Mouse (Mus musculus) megakaryocyte-erythroid progenitor cell, adult 5 weeks (primary cell): ENCODE data around the gene Tet2. TPM values are rescaled to one million over a fixed set of nuclear protein-coding genes. Genes with fewer than 3 reads are reported as not detected.

ENCODE experiments used
- polyA plus RNA-seq: library from polyadenylated mRNA; stranded (reverse); fragments of >175 nt; gene quantifications from 2 replicates; pipeline ENCODE4 v1.2.3, GENCODE M21; 2012

The Tet2 gene
- polyA plus RNA-seq: 8.9 and 14.5 TPM in 2 replicates

DNA sequence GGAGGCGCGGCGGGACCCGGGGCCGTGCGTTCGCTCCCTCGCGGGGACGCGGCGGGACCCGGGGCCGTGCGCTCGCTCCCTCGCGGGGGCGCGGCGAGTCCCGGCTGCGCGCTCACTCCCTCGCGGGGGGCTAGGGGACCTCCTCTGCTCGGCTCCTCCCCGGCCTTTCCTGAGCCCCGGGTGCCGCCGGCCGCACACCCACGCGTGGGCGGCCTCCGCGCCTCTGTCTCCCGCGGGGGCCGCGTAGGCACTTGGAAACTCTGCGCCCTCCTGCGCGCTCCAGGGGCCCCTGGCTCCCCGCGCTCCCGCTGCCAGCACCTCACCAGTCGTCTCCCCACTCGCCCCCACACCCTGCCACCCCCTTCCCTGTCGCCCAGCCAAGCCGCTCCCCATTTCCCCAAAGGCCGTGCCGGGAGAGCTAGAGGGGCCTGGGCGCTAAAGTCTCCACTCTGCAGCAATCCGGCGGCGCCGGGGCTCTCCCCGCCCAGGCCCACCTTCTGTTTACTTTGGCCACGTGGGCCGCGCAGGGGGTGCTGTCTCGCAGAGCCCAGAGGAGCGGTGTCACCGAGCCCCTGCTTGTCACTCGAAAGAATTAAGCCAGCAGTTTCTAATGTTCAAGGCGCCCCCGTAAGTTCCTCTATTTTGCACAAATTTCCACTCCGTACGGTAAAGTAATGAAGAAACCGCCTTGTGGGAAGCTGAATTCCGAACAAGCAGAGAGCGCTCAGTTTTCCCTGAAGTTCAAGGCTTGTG is at the start of gene Tet2:
Gene Tet2 (minus strand): TSS at position 589 of the 753 bp plus-strand sequence.

Other genes starting within 250 kb of the Tet2 start
- 41.7 and 46.5 TPM in 2 replicates for gene Ppa2, start 235.0 kb downstream of the Tet2 start, polyA plus RNA-seq